In genomic region chr15:96734423-96734822, GRCm38 (mm10) we compare ENCODE assay signal across 23 mouse cellular contexts. TPM values are rescaled to one million over a fixed set of nuclear protein-coding genes. Genes with fewer than 3 reads are reported as not detected.
DNase-seq lines count a peak whose midpoint lies in the region; ATAC-seq lines count a peak whose summit lies in the region.
"Had no signal": no experiment of that assay in that cellular context is flagged by ENCODE, and none has a peak within 500 bp of the region (broad histone marks: within the 10 kb centered on the region; RNA-seq: fewer than 3 reads in every experiment).

No protein-coding gene starts in this region.

- H3K9ac ChIP-seq in heart, embryonic 14.5 days (ENCODE audit: low read length), result no peak overlapping the region
- H3K9ac ChIP-seq in heart, embryonic 12.5 days, result no peak overlapping the region
- no peak overlapping the region for H3K9ac ChIP-seq in kidney, embryonic 16.5 days (replicated peaks; ENCODE audit: low read length)
- no peak overlapping the region for H3K9ac ChIP-seq in neural tube, embryonic 13.5 days
- H3K9ac ChIP-seq: embryonic facial prominence, embryonic 12.5 days; forebrain, embryonic 12.5 days; hindbrain, embryonic 15.5 days; liver, embryonic 15.5 days had no signal

- no peak overlapping the region for H3K4me2 ChIP-seq in heart, embryonic 14.5 days (ENCODE audit: low read length)
- H3K4me2 ChIP-seq in heart, embryonic 12.5 days, result no peak overlapping the region
- no peak overlapping the region for H3K4me2 ChIP-seq in kidney, embryonic 16.5 days (replicated peaks; ENCODE audit: low read depth, low read length)
- H3K4me2 ChIP-seq in neural tube, embryonic 13.5 days, result no peak overlapping the region
- H3K4me2 ChIP-seq: embryonic facial prominence, embryonic 12.5 days; forebrain, embryonic 12.5 days; hindbrain, embryonic 15.5 days; liver, embryonic 15.5 days had no signal

- H3K27ac ChIP-seq in heart, embryonic 14.5 days (replicated peaks in 1 of 2; ENCODE audit: control insufficient read depth in 1 of 2, insufficient read depth in 1 of 2, low read depth in 2 of 2, low read length in 2 of 2), result peak overlapping the region; percentile 14 to 64; a peak in 1 of 4 replicates
- H3K27ac ChIP-seq in heart, embryonic 12.5 days (ENCODE audit: poor library complexity, severe bottlenecking), result no peak overlapping the region
- peak overlapping the region; percentile 58; the same call in 1 of the 2 replicates for H3K27ac ChIP-seq in kidney, embryonic 16.5 days (ENCODE audit: low read length)
- 0 out of 2 replicates have a peak overlapping the region, but pooled peaks have one; percentile 7 for H3K27ac ChIP-seq in neural tube, embryonic 13.5 days (replicated peaks)
- H3K27ac ChIP-seq: embryonic facial prominence, embryonic 12.5 days; forebrain, embryonic 12.5 days; hindbrain, embryonic 15.5 days; liver, embryonic 15.5 days; midbrain, embryonic 10.5 days had no signal

- H3K36me3 ChIP-seq in heart, embryonic 14.5 days (ENCODE audit: control insufficient read depth, insufficient read depth, low read length), result no peaks in the 10 kb centered on the region
- no peaks in the 10 kb centered on the region for H3K36me3 ChIP-seq in heart, embryonic 12.5 days
- H3K36me3 ChIP-seq in kidney, embryonic 16.5 days (ENCODE audit: insufficient read depth, low read length), result no peaks in the 10 kb centered on the region
- H3K36me3 ChIP-seq in neural tube, embryonic 13.5 days, result no peaks in the 10 kb centered on the region
- H3K36me3 ChIP-seq: embryonic facial prominence, embryonic 12.5 days; forebrain, embryonic 12.5 days; hindbrain, embryonic 15.5 days; liver, embryonic 15.5 days; midbrain, embryonic 10.5 days had no signal

- no peak overlapping the region for H3K4me3 ChIP-seq in heart, embryonic 14.5 days (ENCODE audit: control insufficient read depth in 1 of 2, insufficient read depth in 1 of 2, low read depth in 1 of 2, low read length in 2 of 2)
- H3K4me3 ChIP-seq in heart, embryonic 12.5 days, result no peak overlapping the region
- H3K4me3 ChIP-seq in kidney, embryonic 16.5 days (ENCODE audit: low read length), result no peak overlapping the region
- H3K4me3 ChIP-seq in neural tube, embryonic 13.5 days, result no peak overlapping the region
- H3K4me3 ChIP-seq: embryonic facial prominence, embryonic 12.5 days; erythroblast, embryonic 14.5 days; forebrain, embryonic 12.5 days; hindbrain, embryonic 15.5 days; liver, embryonic 15.5 days; midbrain, embryonic 10.5 days; myocyte had no signal

- H3K27me3 ChIP-seq in heart, embryonic 14.5 days (ENCODE audit: control insufficient read depth, insufficient read depth, low read length), result no peaks in the 10 kb centered on the region
- no peaks in the 10 kb centered on the region for H3K27me3 ChIP-seq in heart, embryonic 12.5 days (replicated peaks)
- H3K27me3 ChIP-seq in kidney, embryonic 16.5 days (ENCODE audit: insufficient read depth, low read length), result no peaks in the 10 kb centered on the region
- H3K27me3 ChIP-seq in neural tube, embryonic 13.5 days, result no peaks in the 10 kb centered on the region
- H3K27me3 ChIP-seq: embryonic facial prominence, embryonic 12.5 days; forebrain, embryonic 12.5 days; hindbrain, embryonic 15.5 days; liver, embryonic 15.5 days had no signal

- H3K4me1 ChIP-seq in heart, embryonic 14.5 days (ENCODE audit: control insufficient read depth in 2 of 2, insufficient read depth in 2 of 2, low read length in 2 of 2), result peaks cover 13 to 16% of the 10 kb centered on the region in 2 experiments
- H3K4me1 ChIP-seq in heart, embryonic 12.5 days (replicated peaks), result peaks cover 16% of the 10 kb centered on the region
- H3K4me1 ChIP-seq in kidney, embryonic 16.5 days (ENCODE audit: insufficient read depth, low read length), result peaks cover 17% of the 10 kb centered on the region
- H3K4me1 ChIP-seq in neural tube, embryonic 13.5 days (replicated peaks), result no peaks in the 10 kb centered on the region
- H3K4me1 ChIP-seq: forebrain, embryonic 12.5 days; hindbrain, embryonic 15.5 days; midbrain, embryonic 10.5 days had no signal

- WGBS in heart, embryonic 14.5 days, result 34% methylated on average over 7 of the region's 7 CpGs
- 53% methylated on average over 7 of the region's 7 CpGs for WGBS in heart, embryonic 12.5 days
- WGBS in kidney, embryonic 16.5 days, result 74% methylated on average over 7 of the region's 7 CpGs
- 51% methylated on average over 7 of the region's 7 CpGs for WGBS in neural tube, embryonic 13.5 days

- ATAC-seq in heart, embryonic 14.5 days (ENCODE audit: insufficient number of reproducible peaks, insufficient read depth, low FRiP score, low read depth), result no peak
- no peak for ATAC-seq in heart, embryonic 12.5 days (ENCODE audit: insufficient number of reproducible peaks, low FRiP score)
- no peak for ATAC-seq in kidney, embryonic 16.5 days (ENCODE audit: low FRiP score, low TSS enrichment)
- ATAC-seq in neural tube, embryonic 13.5 days (ENCODE audit: low read depth), result no peak
- ATAC-seq: activated CD4-positive, CD25-positive, alpha-beta regulatory T cell, adult 4 months; midbrain, embryonic 16.5 days had no signal

- no peaks in the 10 kb centered on the region for H3K9me3 ChIP-seq in heart, embryonic 14.5 days (ENCODE audit: control insufficient read depth, low read length)
- no peaks in the 10 kb centered on the region for H3K9me3 ChIP-seq in heart, embryonic 12.5 days (replicated peaks)
- H3K9me3 ChIP-seq in kidney, embryonic 16.5 days (ENCODE audit: low read length), result no peaks in the 10 kb centered on the region
- no peaks in the 10 kb centered on the region for H3K9me3 ChIP-seq in neural tube, embryonic 13.5 days
- H3K9me3 ChIP-seq: embryonic facial prominence, embryonic 12.5 days; forebrain, embryonic 12.5 days; hindbrain, embryonic 15.5 days; liver, embryonic 15.5 days; midbrain, embryonic 10.5 days had no signal

- no peak for DNase-seq in kidney, adult 11 months
- no peak for DNase-seq in neural tube, embryonic 10.5 days (ENCODE audit: extremely low spot score, low spot score)
- DNase-seq in ovary, postnatal 36 days (ENCODE audit: low spot score), result no peak
- DNase-seq: adrenal gland, adult 8-10 months; cerebellum, adult 18-20 months; cerebellum, postnatal 14 days; layer of hippocampus, adult 9-11 months; liver; right cerebral cortex, postnatal 14 days; spleen, adult 18-20 months had no signal

RNA-seq across cellular contexts. Expression of gene Slc38a2, which starts 34.9 kb away (rescaled TPM):
- polyA plus RNA-seq in heart, embryonic 14.5 days (2014; fragmentation: Nextera tagmentation; extraction: Ambion mirVana), result 191 TPM in 2 replicates
- 154 and 161 TPM in 2 replicates for polyA plus RNA-seq in heart, embryonic 12.5 days (2016; fragmentation: Nextera tagmentation; extraction: Ambion mirVana)
- polyA plus RNA-seq in kidney, embryonic 16.5 days (2015; fragmentation: Nextera tagmentation; extraction: Ambion mirVana), result 140 and 150 TPM in 2 replicates
- polyA plus RNA-seq in neural tube, embryonic 13.5 days (2015; fragmentation: Nextera tagmentation; extraction: Ambion mirVana), result 118 and 142 TPM in 2 replicates
